Mouse (Mus musculus) embryonic facial prominence, embryonic 12.5 days (tissue): Measurements from ENCODE around the gene Bcl11b. TPM values are rescaled to one million over a fixed set of nuclear protein-coding genes. Genes with fewer than 3 reads are reported as not detected.

Experiments used
- ATAC-seq: fragments of 200-750 bp; cut with Nextera tagmentation; 2 replicates; pipeline ENCODE4 v1.8.0; 2017; ENCODE audit not compliant: insufficient number of reproducible peaks, insufficient read depth, low FRiP score, low TSS enrichment
- H3K27ac ChIP-seq: fragments of 300-500 bp; sonication (generic); 2 replicates; pipeline ENCODE4 v1.5.1; 2016; ENCODE audit warnings: mild to moderate bottlenecking
- H3K27me3 ChIP-seq: fragments of 300-500 bp; sonication (generic); 2 replicates; pipeline ENCODE4 v1.6.1; 2016; ENCODE audit warnings: mild to moderate bottlenecking, moderate library complexity
- H3K36me3 ChIP-seq: fragments of 300-500 bp; sonication (generic); 2 replicates; pipeline ENCODE4 v1.6.1; 2016; ENCODE audit warnings: mild to moderate bottlenecking
- H3K4me1 ChIP-seq: fragments of 300-500 bp; sonication (generic); 2 replicates; pipeline ENCODE4 v1.6.1; 2016
- H3K4me2 ChIP-seq: fragments of 300-500 bp; sonication (generic); replicated peaks from 2 replicates; pipeline ENCODE4 v1.6.1; 2016; ENCODE audit warnings: mild to moderate bottlenecking, moderate library complexity
- H3K4me3 ChIP-seq: fragments of 300-500 bp; sonication (generic); 2 replicates; pipeline ENCODE4 v1.5.1; 2016; ENCODE audit warnings: mild to moderate bottlenecking
- H3K9ac ChIP-seq: fragments of 300-500 bp; sonication (generic); 2 replicates; pipeline ENCODE4 v1.6.1; 2016; ENCODE audit warnings: mild to moderate bottlenecking, moderate library complexity
- H3K9me3 ChIP-seq: fragments of 300-500 bp; sonication (generic); 2 replicates; pipeline ENCODE4 v1.6.1; 2016; ENCODE audit warnings: mild to moderate bottlenecking, moderate library complexity
- whole genome bisulfite sequencing: fragments of 180-500 bp; shearing (Covaris S2); methylation state at CpG from one replicate; pipeline ENCODE4 v1.1.7; 2016; 5-methylcytosine and 5-hydroxymethylcytosine counted together
- polyA plus RNA-seq: library from polyadenylated mRNA; unstranded; fragments of >200 nt; fragmentation: Nextera tagmentation; extraction: Ambion mirVana; gene quantifications from 2 replicates; pipeline ENCODE4 v1.2.1, GENCODE M21; 2016

Bcl11b gene
- polyA plus RNA-seq, 1 experiment from 2014 or later, result 39.4 TPM

- no peak overlapping the region for H3K9ac ChIP-seq
- no peaks in the 10 kb centered on the region for H3K36me3 ChIP-seq
- no peaks in the 10 kb centered on the region for H3K27me3 ChIP-seq
- peak overlapping the region; percentile 21 for H3K4me2 ChIP-seq
- H3K4me3 ChIP-seq, result no peak overlapping the region
- 21% methylated on average over 20 of the region's 20 CpGs for WGBS
- H3K4me1 ChIP-seq, result peaks cover 70% of the 10 kb centered on the region
- no peaks in the 10 kb centered on the region for H3K9me3 ChIP-seq
- peak overlapping the region; percentile 82; the same call in 1 of the 2 replicates for H3K27ac ChIP-seq
- no peak; the same call in 1 of the 2 replicates for ATAC-seq
Observed at GRCm38 (mm10) chr12:107952318-107952724, 51.1 kb downstream of the Bcl11b start.

- peaks cover 4% of the 10 kb centered on the region; the same call in 1 of the 2 replicates for H3K36me3 ChIP-seq
- no peak overlapping the region for H3K4me3 ChIP-seq
- H3K27ac ChIP-seq, result peak overlapping the region; percentile 82
- H3K9me3 ChIP-seq, result no peaks in the 10 kb centered on the region
- no peaks in the 10 kb centered on the region for H3K27me3 ChIP-seq
- ATAC-seq, result no peak
- H3K9ac ChIP-seq, result no peak overlapping the region
- H3K4me2 ChIP-seq, result peak overlapping the region; percentile 21
- peaks cover 70% of the 10 kb centered on the region for H3K4me1 ChIP-seq
- WGBS, result 41% methylated on average over 20 of the region's 20 CpGs
Observed at GRCm38 (mm10) chr12:107950667-107951179, 52.7 kb downstream of the Bcl11b start.

- H3K9me3 ChIP-seq, result no peaks in the 10 kb centered on the region
- WGBS, result 80% methylated on average over 10 of the region's 10 CpGs
- no peak overlapping the region for H3K4me2 ChIP-seq
- H3K36me3 ChIP-seq, result peaks cover 4% of the 10 kb centered on the region; the same call in 1 of the 2 replicates
- H3K9ac ChIP-seq, result no peak overlapping the region
- no peak overlapping the region for H3K27ac ChIP-seq
- no peak for ATAC-seq
- peaks cover 60% of the 10 kb centered on the region for H3K4me1 ChIP-seq
- no peak overlapping the region for H3K4me3 ChIP-seq
- H3K27me3 ChIP-seq, result no peaks in the 10 kb centered on the region
Observed at GRCm38 (mm10) chr12:107949416-107949815, 54.0 kb downstream of the Bcl11b start.

GRCm38 (mm10) chr12:107942100-107942499, 61.3 kb downstream of the Bcl11b start:
- H3K9ac ChIP-seq, result no peak overlapping the region
- no peaks in the 10 kb centered on the region for H3K27me3 ChIP-seq
- H3K9me3 ChIP-seq, result no peaks in the 10 kb centered on the region
- peaks cover 14% of the 10 kb centered on the region for H3K4me1 ChIP-seq
- WGBS, result 71% methylated on average over 7 of the region's 7 CpGs
- no peak overlapping the region for H3K4me3 ChIP-seq
- H3K4me2 ChIP-seq, result no peak overlapping the region
- ATAC-seq, result no peak
- no peak overlapping the region for H3K27ac ChIP-seq
- peaks cover 4% of the 10 kb centered on the region; the same call in 1 of the 2 replicates for H3K36me3 ChIP-seq

GRCm38 (mm10) chr12:107940774-107941173, 62.6 kb downstream of the Bcl11b start:
- Histone ChIP-seq H3K27me3 (no peaks in the 10 kb centered on the region), H3K4me3 (no peak overlapping the region), H3K4me1 (peaks cover 19% of the 10 kb centered on the region), H3K27ac (no peak overlapping the region), H3K9me3 (no peaks in the 10 kb centered on the region), H3K36me3 (no peaks in the 10 kb centered on the region; the same call in 1 of the 2 replicates), H3K9ac (no peak overlapping the region), H3K4me2 (no peak overlapping the region)
- ATAC-seq, result no peak
- WGBS, result 89% methylated on average over 9 of the region's 9 CpGs

GRCm38 (mm10) chr12:107939177-107939576, 64.2 kb downstream of the Bcl11b start:
- WGBS, result 64% methylated on average over 4 of the region's 4 CpGs
- peaks cover 22% of the 10 kb centered on the region for H3K4me1 ChIP-seq
- no peak for ATAC-seq

GRCm38 (mm10) chr12:107936972-107937371, 66.4 kb downstream of the Bcl11b start:
- no peak for ATAC-seq
- H3K4me1 ChIP-seq, result peaks cover 28% of the 10 kb centered on the region
- WGBS, result 76% methylated on average over 5 of the region's 5 CpGs
- no peaks in the 10 kb centered on the region for H3K9me3 ChIP-seq
- H3K4me2 ChIP-seq, result no peak overlapping the region
- H3K36me3 ChIP-seq, result no peaks in the 10 kb centered on the region; the same call in 1 of the 2 replicates
- H3K27ac ChIP-seq, result no peak overlapping the region
- no peak overlapping the region for H3K4me3 ChIP-seq
- no peaks in the 10 kb centered on the region for H3K27me3 ChIP-seq
- no peak overlapping the region for H3K9ac ChIP-seq

More at GRCm38 (mm10) chr12:107939177-107939576, 64.2 kb downstream of the Bcl11b start:
- Histone ChIP-seq H3K4me2 (no peak overlapping the region), H3K9me3 (no peaks in the 10 kb centered on the region), H3K36me3 (no peaks in the 10 kb centered on the region; the same call in 1 of the 2 replicates), H3K27ac (no peak overlapping the region), H3K27me3 (no peaks in the 10 kb centered on the region), H3K4me3 (no peak overlapping the region), H3K9ac (no peak overlapping the region)

GRCm38 (mm10) chr12:107936406-107936805, 67.0 kb downstream of the Bcl11b start:
- no peaks in the 10 kb centered on the region for H3K27me3 ChIP-seq
- ATAC-seq, result no peak
- no peaks in the 10 kb centered on the region for H3K9me3 ChIP-seq
- no peak overlapping the region for H3K27ac ChIP-seq
- no peak overlapping the region for H3K4me2 ChIP-seq
- peaks cover 33% of the 10 kb centered on the region for H3K4me1 ChIP-seq
- 78% methylated on average over 7 of the region's 7 CpGs for WGBS
- H3K36me3 ChIP-seq, result no peaks in the 10 kb centered on the region; the same call in 1 of the 2 replicates
- H3K9ac ChIP-seq, result no peak overlapping the region
- no peak overlapping the region for H3K4me3 ChIP-seq

- Histone ChIP-seq H3K4me3 (no peak overlapping the region), H3K4me2 (no peak overlapping the region), H3K27me3 (no peaks in the 10 kb centered on the region), H3K4me1 (peaks cover 45% of the 10 kb centered on the region), H3K27ac (no peak overlapping the region), H3K36me3 (no peaks in the 10 kb centered on the region), H3K9ac (no peak overlapping the region), H3K9me3 (no peaks in the 10 kb centered on the region)
- 88% methylated on average over 19 of the region's 19 CpGs for WGBS
- no peak for ATAC-seq
Observed at GRCm38 (mm10) chr12:107934831-107935437, 68.5 kb downstream of the Bcl11b start.

- Histone ChIP-seq H3K27me3 (no peaks in the 10 kb centered on the region), H3K36me3 (no peaks in the 10 kb centered on the region), H3K4me2 (no peak overlapping the region), H3K9ac (no peak overlapping the region), H3K9me3 (no peaks in the 10 kb centered on the region), H3K27ac (no peak overlapping the region), H3K4me3 (no peak overlapping the region), H3K4me1 (peaks cover 55% of the 10 kb centered on the region)
- 64% methylated on average over 12 of the region's 12 CpGs for WGBS
- no peak for ATAC-seq
Observed at GRCm38 (mm10) chr12:107932140-107932539, 71.3 kb downstream of the Bcl11b start.

- 59% methylated on average over 5 of the region's 5 CpGs for WGBS
- H3K36me3 ChIP-seq, result no peaks in the 10 kb centered on the region
- no peak overlapping the region for H3K9ac ChIP-seq
- no peaks in the 10 kb centered on the region for H3K27me3 ChIP-seq
- H3K9me3 ChIP-seq, result no peaks in the 10 kb centered on the region
- H3K4me2 ChIP-seq, result no peak overlapping the region
- H3K27ac ChIP-seq, result peak overlapping the region; percentile 71
- H3K4me3 ChIP-seq, result no peak overlapping the region
- ATAC-seq, result no peak
- peaks cover 52% of the 10 kb centered on the region for H3K4me1 ChIP-seq
Observed at GRCm38 (mm10) chr12:107931476-107931875, 71.9 kb downstream of the Bcl11b start.

GRCm38 (mm10) chr12:107930611-107931350, 72.6 kb downstream of the Bcl11b start:
- no peak overlapping the region for H3K9ac ChIP-seq
- H3K27ac ChIP-seq, result peak overlapping the region; percentile 82
- H3K36me3 ChIP-seq, result no peaks in the 10 kb centered on the region
- no peaks in the 10 kb centered on the region for H3K27me3 ChIP-seq
- H3K9me3 ChIP-seq, result no peaks in the 10 kb centered on the region
- H3K4me1 ChIP-seq, result peaks cover 57% of the 10 kb centered on the region
- ATAC-seq, result 0 out of 2 replicates have a peak, but pooled peaks have one; percentile 23
- 49% methylated on average over 28 of the region's 28 CpGs for WGBS
- no peak overlapping the region for H3K4me3 ChIP-seq
- no peak overlapping the region for H3K4me2 ChIP-seq
